12 mouse cellular contexts compared by ENCODE assay signal in genomic region chr14:31397791-31398595, GRCm38 (mm10). TPM values are rescaled to one million over a fixed set of nuclear protein-coding genes. Genes with fewer than 3 reads are reported as not detected.
DNase-seq lines count a peak whose midpoint lies in the region; ATAC-seq lines count a peak whose summit lies in the region.
"Had no signal": no experiment of that assay in that cellular context is flagged by ENCODE, and none has a peak within 500 bp of the region (broad histone marks: within the 10 kb centered on the region; RNA-seq: fewer than 3 reads in every experiment).

No protein-coding gene starts in this region.

- 67% methylated on average over 9 of the region's 9 CpGs for WGBS in liver, embryonic 15.5 days (ENCODE audit: insufficient replicate concordance)
- WGBS in heart, embryonic 16.5 days, result 61% methylated on average over 9 of the region's 9 CpGs
- 82% methylated on average over 9 of the region's 9 CpGs for WGBS in limb, embryonic 12.5 days
- WGBS in midbrain, embryonic 13.5 days, result 90% methylated on average over 9 of the region's 9 CpGs
- 79% methylated on average over 9 of the region's 9 CpGs for WGBS in midbrain, embryonic 16.5 days

- H3K27me3 ChIP-seq in liver, embryonic 15.5 days, result no peaks in the 10 kb centered on the region; the same call in 1 of the 2 replicates
- no peaks in the 10 kb centered on the region for H3K27me3 ChIP-seq in heart, embryonic 16.5 days (ENCODE audit: control insufficient read depth, insufficient read depth, low read length)
- H3K27me3 ChIP-seq in limb, embryonic 12.5 days, result no peaks in the 10 kb centered on the region
- H3K27me3 ChIP-seq in midbrain, embryonic 13.5 days, result no peaks in the 10 kb centered on the region
- H3K27me3 ChIP-seq in midbrain, embryonic 16.5 days (ENCODE audit: control insufficient read depth, insufficient read depth, low read depth, low read length), result no peaks in the 10 kb centered on the region
- H3K27me3 ChIP-seq: intestine, embryonic 15.5 days had no signal

- H3K36me3 ChIP-seq in liver, embryonic 15.5 days (replicated peaks), result peaks cover 12% of the 10 kb centered on the region
- no peaks in the 10 kb centered on the region for H3K36me3 ChIP-seq in heart, embryonic 16.5 days (ENCODE audit: control insufficient read depth, insufficient read depth)
- H3K36me3 ChIP-seq in limb, embryonic 12.5 days, result peaks cover 40% of the 10 kb centered on the region
- peaks cover 16% of the 10 kb centered on the region for H3K36me3 ChIP-seq in midbrain, embryonic 13.5 days
- H3K36me3 ChIP-seq in midbrain, embryonic 16.5 days (ENCODE audit: control insufficient read depth, insufficient read depth, low read length), result peaks cover 5% of the 10 kb centered on the region; the same call in 1 of the 2 replicates
- H3K36me3 ChIP-seq: intestine, embryonic 15.5 days had no signal

- peak overlapping the region; percentile 31 for H3K27ac ChIP-seq in liver, embryonic 15.5 days (replicated peaks)
- H3K27ac ChIP-seq in heart, embryonic 16.5 days (ENCODE audit: low read length), result peak overlapping the region; percentile 79
- peak overlapping the region; percentile 57 for H3K27ac ChIP-seq in limb, embryonic 12.5 days
- H3K27ac ChIP-seq in midbrain, embryonic 13.5 days, result no peak overlapping the region
- no peak overlapping the region for H3K27ac ChIP-seq in midbrain, embryonic 16.5 days (ENCODE audit: low read length)
- H3K27ac ChIP-seq: intestine, embryonic 15.5 days had no signal

- no peak overlapping the region for H3K9ac ChIP-seq in liver, embryonic 15.5 days
- peak overlapping the region; percentile 25; the same call in 1 of the 2 replicates for H3K9ac ChIP-seq in heart, embryonic 16.5 days (ENCODE audit: low read length)
- no peak overlapping the region for H3K9ac ChIP-seq in limb, embryonic 12.5 days (replicated peaks)
- H3K9ac ChIP-seq in midbrain, embryonic 13.5 days (replicated peaks), result no peak overlapping the region
- no peak overlapping the region for H3K9ac ChIP-seq in midbrain, embryonic 16.5 days (ENCODE audit: low read depth, low read length)
- H3K9ac ChIP-seq: intestine, embryonic 15.5 days; lung, embryonic 14.5 days had no signal

- no peak overlapping the region for H3K4me3 ChIP-seq in liver, embryonic 15.5 days (replicated peaks)
- H3K4me3 ChIP-seq in heart, embryonic 16.5 days (ENCODE audit: low read length), result no peak overlapping the region
- H3K4me3 ChIP-seq in limb, embryonic 12.5 days (replicated peaks), result no peak overlapping the region
- H3K4me3 ChIP-seq in midbrain, embryonic 13.5 days (replicated peaks), result no peak overlapping the region
- H3K4me3 ChIP-seq in midbrain, embryonic 16.5 days (ENCODE audit: low read depth, low read length), result no peak overlapping the region
- H3K4me3 ChIP-seq: intestine, embryonic 15.5 days; myocyte had no signal

- DNase-seq in liver, result no peak
- DNase-seq in adrenal gland, postnatal 10 days, result peak; percentile 77
- DNase-seq in left cerebral cortex, adult 11 months (ENCODE audit: low spot score), result no peak
- DNase-seq: cerebellum, adult 11-12 months; lung, embryonic 14.5 days had no signal

- peak; percentile 51 for ATAC-seq in liver, embryonic 15.5 days (ENCODE audit: insufficient read depth)
- ATAC-seq in heart, embryonic 16.5 days (replicated peaks; ENCODE audit: extremely low read depth, insufficient read depth, low FRiP score), result peak; percentile 63
- no peak for ATAC-seq in limb, embryonic 12.5 days (ENCODE audit: insufficient number of reproducible peaks, insufficient read depth, low FRiP score, low TSS enrichment, low read depth)
- ATAC-seq in midbrain, embryonic 13.5 days, result no peak
- no peak for ATAC-seq in midbrain, embryonic 16.5 days
- ATAC-seq: intestine, embryonic 15.5 days had no signal

- peaks cover 51% of the 10 kb centered on the region for H3K4me1 ChIP-seq in liver, embryonic 15.5 days (replicated peaks)
- H3K4me1 ChIP-seq in heart, embryonic 16.5 days (ENCODE audit: control insufficient read depth, insufficient read depth, low read length), result peaks cover 59% of the 10 kb centered on the region
- H3K4me1 ChIP-seq in limb, embryonic 12.5 days (replicated peaks), result peaks cover 30% of the 10 kb centered on the region
- 0 out of 2 replicates have a peak, but pooled peaks cover 4% of the 10 kb centered on the region for H3K4me1 ChIP-seq in midbrain, embryonic 13.5 days (replicated peaks)
- H3K4me1 ChIP-seq in midbrain, embryonic 16.5 days (ENCODE audit: control insufficient read depth, insufficient read depth, low read length), result no peaks in the 10 kb centered on the region

- 0 out of 2 replicates have a peak, but pooled peaks cover 5% of the 10 kb centered on the region for H3K9me3 ChIP-seq in liver, embryonic 15.5 days (replicated peaks)
- peaks cover 5% of the 10 kb centered on the region; the same call in 1 of the 2 replicates for H3K9me3 ChIP-seq in heart, embryonic 16.5 days (replicated peaks; ENCODE audit: control insufficient read depth, low read length)
- peaks cover 9% of the 10 kb centered on the region; the same call in 1 of the 2 replicates for H3K9me3 ChIP-seq in limb, embryonic 12.5 days
- no peaks in the 10 kb centered on the region for H3K9me3 ChIP-seq in midbrain, embryonic 13.5 days
- H3K9me3 ChIP-seq in midbrain, embryonic 16.5 days (replicated peaks; ENCODE audit: control insufficient read depth, low read length, poor library complexity, severe bottlenecking), result no peaks in the 10 kb centered on the region
- H3K9me3 ChIP-seq: intestine, embryonic 15.5 days had no signal

- H3K4me2 ChIP-seq in liver, embryonic 15.5 days, result no peak overlapping the region
- H3K4me2 ChIP-seq in heart, embryonic 16.5 days (ENCODE audit: low read depth, low read length), result peak overlapping the region; percentile 11
- no peak overlapping the region for H3K4me2 ChIP-seq in limb, embryonic 12.5 days
- no peak overlapping the region for H3K4me2 ChIP-seq in midbrain, embryonic 13.5 days (replicated peaks)
- no peak overlapping the region for H3K4me2 ChIP-seq in midbrain, embryonic 16.5 days (ENCODE audit: low read length)
- H3K4me2 ChIP-seq: intestine, embryonic 15.5 days; lung, embryonic 14.5 days had no signal

RNA-seq across cellular contexts. Expression of gene Sh3bp5, which starts 37.9 kb away (rescaled TPM):
- polyA plus RNA-seq in liver, embryonic 15.5 days (2015; fragmentation: Nextera tagmentation; extraction: Ambion mirVana), result 16.9 and 21.5 TPM in 2 replicates
- total RNA-seq in adrenal gland, postnatal 10 days (2021), result 100 to 1,000 TPM; 107 to 135 TPM
- 25.8 and 26.4 TPM in 2 replicates for polyA plus RNA-seq in heart, embryonic 16.5 days (2015; fragmentation: Nextera tagmentation; extraction: Ambion mirVana)
- polyA plus RNA-seq in limb, embryonic 12.5 days (2016; fragmentation: Nextera tagmentation; extraction: Ambion mirVana), result 41.9 and 47.4 TPM in 2 replicates
- 111 and 116 TPM in 2 replicates for polyA plus RNA-seq in midbrain, embryonic 13.5 days (2015; fragmentation: Nextera tagmentation; extraction: Ambion mirVana)
- polyA plus RNA-seq in midbrain, embryonic 16.5 days (2015; fragmentation: Nextera tagmentation; extraction: Ambion mirVana), result 156 and 158 TPM in 2 replicates

Comparison
In these comparisons a context has a peak if more than half of its experiments do, and no peak if none do; other contexts are left out.
1. ATAC-seq: peak in liver, embryonic 15.5 days (single experiment) and heart, embryonic 16.5 days (single experiment); none in limb, embryonic 12.5 days (single experiment), midbrain, embryonic 13.5 days (single experiment) and midbrain, embryonic 16.5 days (single experiment).
2. H3K27ac ChIP-seq: peak in liver, embryonic 15.5 days (single experiment), heart, embryonic 16.5 days (single experiment) and limb, embryonic 12.5 days (single experiment); none in midbrain, embryonic 13.5 days (single experiment) and midbrain, embryonic 16.5 days (single experiment).